Mouse (Mus musculus): ENCODE measurements around the gene Lmod1.
"Not testable (repeated sequence)": the region's sequence is repeated elsewhere in the genome, so short reads cannot be mapped to it uniquely, and the experiment has no call there.

Lmod1 gene

GRCm38 (mm10) chr1:135359071-135359470 lies 34.5 kb downstream of the Lmod1 start:
- ATAC-seq (ENCODE audit: insufficient number of reproducible peaks, low FRiP score, low TSS enrichment), result no peak

GRCm38 (mm10) chr1:135361491-135361890 lies 36.9 kb downstream of the Lmod1 start:
- ATAC-seq (ENCODE audit: insufficient number of reproducible peaks, low FRiP score, low TSS enrichment), result no peak

- ATAC-seq (ENCODE audit: insufficient number of reproducible peaks, low FRiP score, low TSS enrichment), result no peak
Observed at GRCm38 (mm10) chr1:135362115-135362514, 37.5 kb downstream of the Lmod1 start.

GRCm38 (mm10) chr1:135363446-135363845 lies 38.8 kb downstream of the Lmod1 start:
- no peak for ATAC-seq (ENCODE audit: insufficient number of reproducible peaks, low FRiP score, low TSS enrichment)

- no peak for ATAC-seq (ENCODE audit: insufficient number of reproducible peaks, low FRiP score, low TSS enrichment)
Observed at GRCm38 (mm10) chr1:135366380-135366779, 41.8 kb downstream of the Lmod1 start.

GRCm38 (mm10) chr1:135367005-135367404 lies 42.4 kb downstream of the Lmod1 start:
- no peak for ATAC-seq (ENCODE audit: insufficient number of reproducible peaks, low FRiP score, low TSS enrichment)

- ATAC-seq (ENCODE audit: insufficient number of reproducible peaks, low FRiP score, low TSS enrichment), result no peak
Observed at GRCm38 (mm10) chr1:135367595-135367994, 43.0 kb downstream of the Lmod1 start.

- ATAC-seq (ENCODE audit: insufficient number of reproducible peaks, low FRiP score, low TSS enrichment), result peak; percentile 67
Observed at GRCm38 (mm10) chr1:135368245-135368644, 43.6 kb downstream of the Lmod1 start.

- peak; percentile 11; the same call in 1 of the 2 replicates for ATAC-seq (ENCODE audit: insufficient number of reproducible peaks, low FRiP score, low TSS enrichment)
Observed at GRCm38 (mm10) chr1:135368982-135369381, 44.4 kb downstream of the Lmod1 start.

GRCm38 (mm10) chr1:135369415-135369814 lies 44.8 kb downstream of the Lmod1 start:
- ATAC-seq (ENCODE audit: insufficient number of reproducible peaks, low FRiP score, low TSS enrichment), result no peak

GRCm38 (mm10) chr1:135373171-135373677 lies 48.6 kb downstream of the Lmod1 start:
- no peak for ATAC-seq (ENCODE audit: insufficient number of reproducible peaks, low FRiP score, low TSS enrichment)

- ATAC-seq (ENCODE audit: insufficient number of reproducible peaks, low FRiP score, low TSS enrichment), result no peak
Observed at GRCm38 (mm10) chr1:135374175-135374867, 49.7 kb downstream of the Lmod1 start.

GRCm38 (mm10) chr1:135374868-135375581 lies 50.4 kb downstream of the Lmod1 start, which contains the start of gene Shisa4:
TSS of gene Shisa4 (minus strand) at chr1:135375237.
- peak; percentile 45 for ATAC-seq (ENCODE audit: insufficient number of reproducible peaks, low FRiP score, low TSS enrichment)

- ATAC-seq (ENCODE audit: insufficient number of reproducible peaks, low FRiP score, low TSS enrichment), result no peak
Observed at GRCm38 (mm10) chr1:135378576-135378975, 54.0 kb downstream of the Lmod1 start.

GRCm38 (mm10) chr1:135379048-135379447 lies 54.4 kb downstream of the Lmod1 start:
- no peak for ATAC-seq (ENCODE audit: insufficient number of reproducible peaks, low FRiP score, low TSS enrichment)

GRCm38 (mm10) chr1:135380071-135380991 lies 55.7 kb downstream of the Lmod1 start:
- peak; percentile 67; the same call in 1 of the 2 replicates for ATAC-seq (ENCODE audit: insufficient number of reproducible peaks, low FRiP score, low TSS enrichment)

- ATAC-seq (ENCODE audit: insufficient number of reproducible peaks, low FRiP score, low TSS enrichment), result not testable (repeated sequence)
Observed at GRCm38 (mm10) chr1:135381560-135381959, 57.0 kb downstream of the Lmod1 start.

GRCm38 (mm10) chr1:135384171-135384570 lies 59.6 kb downstream of the Lmod1 start:
- ATAC-seq (ENCODE audit: insufficient number of reproducible peaks, low FRiP score, low TSS enrichment), result no peak

- no peak for ATAC-seq (ENCODE audit: insufficient number of reproducible peaks, low FRiP score, low TSS enrichment)
Observed at GRCm38 (mm10) chr1:135385161-135385560, 60.6 kb downstream of the Lmod1 start.

GRCm38 (mm10) chr1:135399466-135399865 lies 74.9 kb downstream of the Lmod1 start:
- no peak for ATAC-seq (ENCODE audit: insufficient number of reproducible peaks, low FRiP score, low TSS enrichment)

Measured in cerebellum, adult (tissue).